Mouse (Mus musculus): ENCODE data around the gene Slc16a8.
A peak's percentile ranks its signal among the peaks of the same experiment; 100 is the strongest.
"Not testable (repeated sequence)": the region's sequence is repeated elsewhere in the genome, so short reads cannot be mapped to it uniquely, and the experiment has no call there.

Slc16a8 gene

GRCm38 (mm10) chr15:79262375-79262774, 7.8 kb upstream of the Slc16a8 start:
- DNase-seq = no peak

GRCm38 (mm10) chr15:79261757-79262156, 7.2 kb upstream of the Slc16a8 start:
- DNase-seq = no peak

- no peak for DNase-seq
These were observed 6.6 kb upstream of the Slc16a8 start for GRCm38 (mm10) chr15:79261095-79261725.

- no peak for DNase-seq
These were observed 4.0 kb upstream of the Slc16a8 start for GRCm38 (mm10) chr15:79258521-79258920.

- DNase-seq = no peak
These were observed 2.0 kb downstream of the Slc16a8 start for GRCm38 (mm10) chr15:79252580-79252979.

GRCm38 (mm10) chr15:79251781-79252491, 2.6 kb downstream of the Slc16a8 start:
- DNase-seq = no peak

GRCm38 (mm10) chr15:79251168-79251567, 3.4 kb downstream of the Slc16a8 start:
- no peak for DNase-seq

- DNase-seq = no peak
These were observed 4.3 kb downstream of the Slc16a8 start for GRCm38 (mm10) chr15:79250236-79250635.

GRCm38 (mm10) chr15:79245321-79245720, 9.2 kb downstream of the Slc16a8 start:
- no peak for DNase-seq

GRCm38 (mm10) chr15:79244071-79244893, 10.3 kb downstream of the Slc16a8 start:
- no peak for DNase-seq

GRCm38 (mm10) chr15:79243234-79244042, 11.1 kb downstream of the Slc16a8 start:
- peak; percentile 92 for DNase-seq

GRCm38 (mm10) chr15:79242574-79243233, 11.9 kb downstream of the Slc16a8 start:
- no peak for DNase-seq

GRCm38 (mm10) chr15:79238036-79238435, 16.5 kb downstream of the Slc16a8 start:
- no peak for DNase-seq

- no peak for DNase-seq
These were observed 19.3 kb downstream of the Slc16a8 start for GRCm38 (mm10) chr15:79235268-79235667.

GRCm38 (mm10) chr15:79229058-79229821, 25.3 kb downstream of the Slc16a8 start, which contains the start of the genes Pick1 and Gm49486:
Pick1 (plus strand) TSS chr15:79229173.
Gm49486 (plus strand) TSS chr15:79229391.
- DNase-seq = peak; percentile 92

- not testable (repeated sequence) for DNase-seq
These were observed 28.8 kb downstream of the Slc16a8 start for GRCm38 (mm10) chr15:79225780-79226179.

- peak; percentile 84 for DNase-seq
These were observed 29.9 kb downstream of the Slc16a8 start for GRCm38 (mm10) chr15:79224685-79225084.

- DNase-seq = no peak
These were observed 30.9 kb downstream of the Slc16a8 start for GRCm38 (mm10) chr15:79223641-79224040.

GRCm38 (mm10) chr15:79219572-79219971, 35.0 kb downstream of the Slc16a8 start:
- no peak for DNase-seq

GRCm38 (mm10) chr15:79216191-79216590, 38.4 kb downstream of the Slc16a8 start:
- DNase-seq = no peak

- DNase-seq = no peak
These were observed 41.0 kb downstream of the Slc16a8 start for GRCm38 (mm10) chr15:79213591-79213990.
